Mouse (Mus musculus) embryonic facial prominence, embryonic 10.5 days (tissue): ENCODE measurements around the gene Layn. TPM values are rescaled to one million over a fixed set of nuclear protein-coding genes. Genes with fewer than 3 reads are reported as not detected.

Experiments
- DNase-seq: peaks from one replicate; pipeline ENCODE4 v3.0.0-alpha.2; 2017; ENCODE audit warnings: low spot score
- H3K27ac ChIP-seq: fragments of 300-500 bp; sonication (generic); replicated peaks from 2 replicates; pipeline ENCODE4 v1.5.1; 2016; ENCODE audit warnings: mild to moderate bottlenecking
- H3K27me3 ChIP-seq: fragments of 300-500 bp; sonication (generic); replicated peaks from 2 replicates; pipeline ENCODE4 v1.6.1; 2016; ENCODE audit warnings: low read depth, mild to moderate bottlenecking; ENCODE audit not compliant: poor library complexity, severe bottlenecking
- H3K36me3 ChIP-seq: fragments of 300-500 bp; sonication (generic); replicated peaks from 2 replicates; pipeline ENCODE4 v1.6.1; 2016; ENCODE audit warnings: mild to moderate bottlenecking, moderate library complexity
- H3K4me1 ChIP-seq: fragments of 300-500 bp; sonication (generic); 2 replicates; pipeline ENCODE4 v1.6.1; 2016
- H3K4me3 ChIP-seq: fragments of 300-500 bp; sonication (generic); 2 replicates; pipeline ENCODE4 v1.5.1; 2016; ENCODE audit warnings: mild to moderate bottlenecking, moderate library complexity
- H3K9me3 ChIP-seq: fragments of 300-500 bp; sonication (generic); 2 replicates; pipeline ENCODE4 v1.6.1; 2016; ENCODE audit warnings: mild to moderate bottlenecking
- WGBS: fragments of 180-500 bp; shearing (Covaris S2); methylation state at CpG from one replicate; pipeline ENCODE4 v1.1.7; 2016; 5-methylcytosine and 5-hydroxymethylcytosine counted together
- polyA plus RNA-seq: library from polyadenylated mRNA; unstranded; fragments of >200 nt; fragmentation: Nextera tagmentation; extraction: Ambion mirVana; gene quantifications from 2 replicates; pipeline ENCODE4 v1.2.1, GENCODE M21; 2016

Layn gene
- polyA plus RNA-seq, 1 experiment from 2014 or later: 2.5 TPM

- Histone ChIP-seq H3K27me3 (no peaks in the 10 kb centered on the region), H3K9me3 (no peaks in the 10 kb centered on the region), H3K4me3 (no peak overlapping the region), H3K36me3 (no peaks in the 10 kb centered on the region), H3K4me1 (0 out of 2 replicates have a peak, but pooled peaks cover 4% of the 10 kb centered on the region), H3K27ac (no peak overlapping the region)
- WGBS: 74% methylated on average over 3 of the region's 3 CpGs
- DNase-seq: no peak
Observed at GRCm38 (mm10) chr9:51068202-51068601, 8.7 kb downstream of the Layn start.

- Histone ChIP-seq H3K4me1 (no peaks in the 10 kb centered on the region), H3K36me3 (no peaks in the 10 kb centered on the region), H3K4me3 (no peak within 1 kb of the TSS), H3K9me3 (no peaks in the 10 kb centered on the region), H3K27me3 (no peaks in the 10 kb centered on the region), H3K27ac (no peak within 1 kb of the TSS)
- DNase-seq: no peak
- WGBS: 71% methylated on average over 2 of the region's 2 CpGs
Observed at GRCm38 (mm10) chr9:51060601-51061000, 16.3 kb downstream of the Layn start, which contains the start of gene Btg4. Btg4 (plus strand) TSS chr9:51060901.

- H3K27ac ChIP-seq: no peak overlapping the region
- no peak overlapping the region for H3K4me3 ChIP-seq
- no peak for DNase-seq
- H3K4me1 ChIP-seq: no peaks in the 10 kb centered on the region
- WGBS: 81% methylated on average over 4 of the region's 4 CpGs
- no peaks in the 10 kb centered on the region for H3K27me3 ChIP-seq
- no peaks in the 10 kb centered on the region for H3K36me3 ChIP-seq
- H3K9me3 ChIP-seq: no peaks in the 10 kb centered on the region
Observed at GRCm38 (mm10) chr9:51058951-51059521, 17.9 kb downstream of the Layn start.

- Histone ChIP-seq H3K4me3 (no peak overlapping the region), H3K9me3 (no peaks in the 10 kb centered on the region), H3K36me3 (no peaks in the 10 kb centered on the region), H3K27ac (no peak overlapping the region), H3K27me3 (no peaks in the 10 kb centered on the region), H3K4me1 (no peaks in the 10 kb centered on the region)
- 78% methylated on average over 3 of the region's 3 CpGs for WGBS
- DNase-seq: no peak
Observed at GRCm38 (mm10) chr9:51056360-51057324, 20.3 kb downstream of the Layn start.

GRCm38 (mm10) chr9:51052180-51052579 is 24.7 kb downstream of the Layn start:
- 68% methylated on average over 3 of the region's 3 CpGs for WGBS
- DNase-seq: no peak
- no peaks in the 10 kb centered on the region for H3K36me3 ChIP-seq
- H3K4me1 ChIP-seq: no peaks in the 10 kb centered on the region
- H3K4me3 ChIP-seq: no peak overlapping the region
- H3K27ac ChIP-seq: no peak overlapping the region
- H3K9me3 ChIP-seq: no peaks in the 10 kb centered on the region
- no peaks in the 10 kb centered on the region for H3K27me3 ChIP-seq

- H3K36me3 ChIP-seq: no peaks in the 10 kb centered on the region
- no peak overlapping the region for H3K27ac ChIP-seq
- no peaks in the 10 kb centered on the region for H3K27me3 ChIP-seq
- no peak overlapping the region for H3K4me3 ChIP-seq
- no peaks in the 10 kb centered on the region for H3K9me3 ChIP-seq
- DNase-seq: no peak
- WGBS: 86% methylated on average over 6 of the region's 6 CpGs
- no peaks in the 10 kb centered on the region for H3K4me1 ChIP-seq
Observed at GRCm38 (mm10) chr9:51042136-51042535, 34.8 kb downstream of the Layn start.

- Histone ChIP-seq H3K27ac (no peak overlapping the region), H3K4me1 (no peaks in the 10 kb centered on the region), H3K9me3 (no peaks in the 10 kb centered on the region), H3K4me3 (no peak overlapping the region), H3K27me3 (no peaks in the 10 kb centered on the region), H3K36me3 (no peaks in the 10 kb centered on the region)
- 93% methylated on average over 7 of the region's 7 CpGs for WGBS
- no peak for DNase-seq
Observed at GRCm38 (mm10) chr9:51041491-51041980, 35.4 kb downstream of the Layn start.

GRCm38 (mm10) chr9:51032785-51033529 is 43.9 kb downstream of the Layn start:
- no peak overlapping the region for H3K27ac ChIP-seq
- H3K36me3 ChIP-seq: no peaks in the 10 kb centered on the region
- no peaks in the 10 kb centered on the region for H3K9me3 ChIP-seq
- H3K4me3 ChIP-seq: no peak overlapping the region
- no peaks in the 10 kb centered on the region for H3K27me3 ChIP-seq
- WGBS: 81% methylated on average over 3 of the region's 3 CpGs
- 0 out of 2 replicates have a peak, but pooled peaks cover 2% of the 10 kb centered on the region for H3K4me1 ChIP-seq
- DNase-seq: no peak

- no peak overlapping the region for H3K4me3 ChIP-seq
- 0 out of 2 replicates have a peak, but pooled peaks cover 2% of the 10 kb centered on the region for H3K4me1 ChIP-seq
- 71% methylated on average over 8 of the region's 8 CpGs for WGBS
- H3K36me3 ChIP-seq: no peaks in the 10 kb centered on the region
- H3K27me3 ChIP-seq: no peaks in the 10 kb centered on the region
- no peaks in the 10 kb centered on the region for H3K9me3 ChIP-seq
- DNase-seq: no peak
- H3K27ac ChIP-seq: no peak overlapping the region
Observed at GRCm38 (mm10) chr9:51032291-51032690, 44.6 kb downstream of the Layn start.

GRCm38 (mm10) chr9:51031603-51032002 is 45.3 kb downstream of the Layn start:
- no peak overlapping the region for H3K27ac ChIP-seq
- DNase-seq: no peak
- H3K4me3 ChIP-seq: no peak overlapping the region
- no peaks in the 10 kb centered on the region for H3K27me3 ChIP-seq
- no peaks in the 10 kb centered on the region for H3K36me3 ChIP-seq
- WGBS: 73% methylated on average over 6 of the region's 6 CpGs
- H3K9me3 ChIP-seq: no peaks in the 10 kb centered on the region
- H3K4me1 ChIP-seq: 0 out of 2 replicates have a peak, but pooled peaks cover 2% of the 10 kb centered on the region

GRCm38 (mm10) chr9:51030147-51030546 is 46.7 kb downstream of the Layn start:
- no peak for DNase-seq
- Histone ChIP-seq H3K4me1 (0 out of 2 replicates have a peak, but pooled peaks cover 2% of the 10 kb centered on the region), H3K36me3 (no peaks in the 10 kb centered on the region), H3K9me3 (no peaks in the 10 kb centered on the region), H3K27me3 (no peaks in the 10 kb centered on the region), H3K4me3 (no peak overlapping the region), H3K27ac (no peak overlapping the region)
- 61% methylated on average over 1 of the region's 1 CpGs for WGBS

GRCm38 (mm10) chr9:51026952-51027351 is 49.9 kb downstream of the Layn start:
- WGBS: 69% methylated on average over 1 of the region's 1 CpGs
- Histone ChIP-seq H3K27me3 (no peaks in the 10 kb centered on the region), H3K4me3 (no peak overlapping the region), H3K4me1 (0 out of 2 replicates have a peak, but pooled peaks cover 2% of the 10 kb centered on the region), H3K9me3 (no peaks in the 10 kb centered on the region), H3K36me3 (no peaks in the 10 kb centered on the region), H3K27ac (no peak overlapping the region)
- DNase-seq: no peak
